Mouse (Mus musculus): Measurements from ENCODE around the gene Zfp740.

Gene Zfp740

DNA sequence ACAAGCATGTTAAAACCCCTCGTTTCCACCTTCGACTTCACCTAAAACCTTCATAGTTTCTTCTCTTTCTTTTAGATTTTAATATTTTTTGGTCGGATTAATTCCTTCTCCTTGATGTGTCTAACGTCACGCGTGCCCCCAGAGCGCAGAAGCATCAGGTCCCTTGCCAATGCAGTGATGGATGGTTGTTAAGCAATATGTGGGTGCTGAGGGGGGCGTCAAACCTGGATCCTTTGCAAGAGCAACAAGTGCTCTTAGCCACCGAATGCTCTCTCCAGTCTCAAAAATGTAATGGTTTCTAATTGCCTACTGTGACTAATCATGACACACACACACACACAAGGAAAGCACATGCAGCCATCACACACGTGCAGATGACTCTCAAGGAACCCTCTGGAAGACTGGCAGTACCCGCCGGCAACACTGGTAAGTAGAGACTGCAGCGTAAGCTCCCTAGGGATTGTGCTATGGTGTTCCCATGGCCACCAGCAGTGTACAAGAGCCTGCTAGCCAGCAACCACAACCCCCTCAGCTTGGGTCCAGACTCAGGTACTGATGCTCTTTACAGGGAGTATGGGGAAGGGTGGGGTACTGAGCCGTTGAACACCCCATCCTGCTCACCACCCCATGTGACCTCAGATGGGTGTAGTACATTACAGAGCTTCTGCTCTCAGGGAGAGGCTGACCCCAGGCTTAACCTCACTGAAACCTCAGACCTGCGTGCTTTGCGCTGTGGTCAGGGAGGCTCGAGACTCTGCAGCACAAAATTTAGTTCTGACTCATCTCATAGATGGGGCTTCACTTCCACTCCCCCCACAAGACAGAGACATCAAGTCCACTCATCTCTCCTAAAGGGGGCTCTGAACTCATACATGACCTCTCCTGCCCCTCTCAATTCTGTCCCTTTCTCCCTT, 27.6 kb downstream of the Zfp740 start:
- DNase-seq: no peak

DNA sequence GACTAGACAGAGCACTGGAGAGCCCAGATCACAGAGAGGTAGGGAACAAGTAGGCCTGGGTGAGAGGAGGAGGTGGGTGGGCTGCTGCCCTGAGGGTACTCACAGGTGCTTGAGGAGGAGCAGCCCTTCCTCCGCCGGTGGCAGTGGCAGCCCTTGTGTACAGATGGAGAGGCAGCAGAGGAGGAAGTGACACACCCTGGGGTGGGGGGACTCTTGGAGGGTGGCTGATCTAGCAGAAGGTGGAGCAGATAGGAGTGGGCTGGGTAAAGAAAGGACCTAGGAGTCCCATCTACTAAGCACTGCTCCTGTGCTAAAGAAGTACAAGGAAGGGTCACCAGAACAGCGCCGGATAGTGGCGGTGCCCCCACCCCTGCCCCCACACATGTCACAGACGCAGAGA, 28.7 kb downstream of the Zfp740 start, which contains the start of gene Itgb7:
Gene Itgb7 (minus strand): TSS at position 197 of the 400 bp plus-strand sequence.
- no peak for DNase-seq

DNA sequence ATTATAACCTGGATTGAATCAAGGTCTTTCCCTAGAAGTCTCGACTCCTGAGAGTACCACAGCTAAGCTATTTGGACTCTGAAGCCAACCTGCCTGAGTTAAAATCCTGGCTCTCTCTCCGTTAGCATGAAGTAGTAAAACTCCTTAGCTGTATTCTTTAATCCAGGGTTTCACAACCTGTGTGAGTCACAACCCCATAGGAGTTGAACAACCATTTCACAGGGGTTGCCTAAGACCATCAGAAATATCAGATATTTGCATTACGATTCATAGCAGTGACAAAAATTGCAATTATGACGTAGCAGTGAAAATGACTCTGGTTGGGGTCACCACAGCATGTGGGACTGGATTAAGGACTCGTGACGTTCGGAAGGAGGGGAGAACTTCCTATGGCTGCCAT, 29.7 kb downstream of the Zfp740 start:
- DNase-seq: no peak

DNA sequence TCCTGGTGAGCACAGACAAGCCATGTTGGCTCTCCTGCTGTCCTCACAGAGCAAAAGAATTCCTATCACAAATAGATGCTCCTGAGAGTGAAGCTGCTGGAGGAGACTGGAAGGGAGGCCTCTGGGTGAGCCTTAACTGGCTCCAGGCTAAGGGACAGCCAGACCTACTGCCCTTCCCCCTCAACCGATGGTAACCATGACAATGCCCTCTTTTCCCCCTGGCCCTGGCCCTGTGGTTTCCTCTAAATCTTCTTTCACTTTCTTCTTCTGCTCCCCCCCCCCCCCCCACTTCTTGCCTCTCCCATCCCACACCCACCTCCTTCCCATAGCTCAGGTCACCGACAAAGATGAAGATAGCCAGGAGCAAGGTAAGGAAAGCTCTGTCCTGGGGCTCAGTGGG, 30.8 kb downstream of the Zfp740 start:
- DNase-seq: no peak

DNA sequence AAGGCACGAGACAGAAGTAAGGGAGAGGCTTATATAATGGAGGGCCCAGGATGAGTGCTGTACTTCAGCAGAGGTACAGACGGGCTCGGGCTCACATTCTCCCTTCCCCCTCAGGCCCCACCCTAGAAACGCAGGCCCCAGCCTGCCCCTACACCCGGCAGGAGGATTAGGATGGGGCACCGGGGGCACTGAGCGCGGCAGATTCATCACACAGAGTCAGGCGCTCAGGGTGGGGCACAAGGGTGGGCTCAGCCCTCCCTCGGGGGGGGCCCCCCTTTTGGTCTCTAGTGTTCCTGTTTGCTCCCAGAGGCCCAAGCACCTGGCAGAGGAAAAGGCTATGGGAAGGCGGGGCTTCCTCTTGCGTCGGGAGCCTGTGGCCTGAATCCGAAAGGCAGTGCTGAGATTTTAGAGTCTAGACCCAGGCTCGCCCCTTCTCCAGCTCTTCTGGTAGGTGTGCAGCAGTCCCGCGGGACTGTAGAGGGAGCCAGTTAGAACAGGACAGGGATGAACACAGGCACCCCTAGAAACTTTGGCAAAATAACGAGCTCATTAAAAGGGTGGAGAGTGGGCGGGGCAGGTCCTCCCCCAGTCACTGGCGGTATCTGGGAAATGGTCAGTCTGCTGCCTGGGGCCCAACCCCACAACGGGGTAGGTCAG, 32.5 kb downstream of the Zfp740 start:
- no peak for DNase-seq

DNA sequence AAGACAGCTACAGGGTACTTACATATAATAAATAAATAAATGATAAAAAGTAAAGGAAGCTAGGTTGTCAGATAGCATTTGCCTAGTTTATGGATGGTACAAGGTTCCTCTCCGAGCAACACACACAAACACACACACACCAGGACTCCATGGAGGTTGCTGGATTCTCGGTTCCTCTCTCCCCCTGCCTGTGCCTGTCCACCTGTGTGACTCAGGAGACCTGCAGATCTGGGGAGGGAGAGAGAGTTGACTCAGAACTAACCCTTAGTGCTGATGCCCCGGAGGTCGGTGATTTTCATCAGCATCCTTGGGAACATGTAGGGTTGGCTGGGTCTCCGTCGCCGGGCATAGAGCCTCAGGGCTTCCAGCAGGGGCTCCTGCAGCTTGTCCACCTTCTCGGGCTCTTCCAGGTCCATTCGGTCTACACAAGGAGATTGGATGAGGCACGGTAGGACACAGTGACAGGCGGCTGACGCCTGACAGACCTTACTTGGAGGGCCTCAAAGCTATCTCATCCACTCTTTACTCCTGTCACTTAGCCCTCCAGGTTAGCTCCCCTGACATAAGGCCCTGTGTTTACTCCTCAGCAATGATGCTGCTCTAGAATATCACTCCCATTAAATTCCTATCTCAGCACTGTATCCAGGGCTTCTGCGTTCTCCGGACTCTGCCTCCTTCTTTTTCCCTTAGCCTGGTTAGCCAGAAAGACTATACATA, 35.7 kb downstream of the Zfp740 start:
- DNase-seq: no peak

DNA sequence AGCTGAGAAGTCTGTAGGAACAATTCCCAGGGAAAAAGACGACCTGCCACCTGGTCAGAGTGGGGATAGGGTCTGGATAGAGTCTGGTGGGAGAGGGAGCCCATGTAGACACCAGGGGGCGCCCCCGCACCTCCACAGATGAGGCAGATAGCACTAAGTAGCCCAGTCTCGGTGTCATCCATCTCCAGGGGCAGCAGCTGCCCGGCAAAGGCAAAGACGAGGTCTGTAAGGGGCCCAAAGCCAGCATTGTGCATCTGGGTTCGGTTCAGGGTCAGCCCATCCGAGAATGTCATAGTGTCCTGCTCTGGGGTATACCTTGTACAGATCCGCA, 36.2 kb downstream of the Zfp740 start:
- peak; percentile 74 to 84 for DNase-seq

DNA sequence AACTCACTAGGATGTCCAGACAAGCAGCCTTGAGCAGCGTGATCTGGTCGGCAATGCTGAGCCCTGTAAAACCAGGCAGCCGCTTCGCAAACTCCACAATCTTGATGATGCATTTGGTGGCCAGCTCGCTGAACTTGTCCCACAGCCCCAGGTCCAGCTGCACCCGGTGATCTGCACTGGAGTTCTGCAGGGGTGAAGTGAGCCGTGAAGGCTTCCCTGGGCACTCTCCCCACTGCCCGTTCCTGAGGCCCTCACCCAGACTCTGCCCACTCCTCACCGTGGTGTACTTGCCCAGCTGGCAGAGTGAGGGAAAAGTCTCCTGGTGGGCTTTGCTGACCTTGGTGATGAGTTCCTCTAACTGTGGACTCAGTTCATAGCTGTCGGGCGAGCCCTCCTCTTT, 36.8 kb downstream of the Zfp740 start:
- DNase-seq: no peak

DNA sequence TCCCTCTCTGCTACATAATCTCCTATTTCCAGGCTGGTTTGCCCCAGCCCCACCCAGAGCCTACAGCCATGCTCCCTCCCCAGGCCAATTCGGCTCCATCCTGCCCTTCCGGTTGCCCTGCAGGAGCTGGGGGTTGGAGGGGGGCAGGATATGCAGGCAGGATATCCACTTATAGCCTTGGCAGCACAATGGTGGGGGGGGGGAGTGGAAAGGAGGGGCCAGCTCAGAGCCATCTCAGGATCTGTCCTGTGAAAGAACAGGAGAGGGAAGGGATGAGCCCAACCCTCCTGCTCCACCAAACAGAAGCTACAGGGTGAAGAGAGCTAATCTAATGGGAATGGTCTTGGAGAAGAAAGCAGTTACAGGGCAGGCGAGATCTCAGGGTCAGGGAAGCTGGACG, 37.6 kb downstream of the Zfp740 start:
- no peak for DNase-seq

DNA sequence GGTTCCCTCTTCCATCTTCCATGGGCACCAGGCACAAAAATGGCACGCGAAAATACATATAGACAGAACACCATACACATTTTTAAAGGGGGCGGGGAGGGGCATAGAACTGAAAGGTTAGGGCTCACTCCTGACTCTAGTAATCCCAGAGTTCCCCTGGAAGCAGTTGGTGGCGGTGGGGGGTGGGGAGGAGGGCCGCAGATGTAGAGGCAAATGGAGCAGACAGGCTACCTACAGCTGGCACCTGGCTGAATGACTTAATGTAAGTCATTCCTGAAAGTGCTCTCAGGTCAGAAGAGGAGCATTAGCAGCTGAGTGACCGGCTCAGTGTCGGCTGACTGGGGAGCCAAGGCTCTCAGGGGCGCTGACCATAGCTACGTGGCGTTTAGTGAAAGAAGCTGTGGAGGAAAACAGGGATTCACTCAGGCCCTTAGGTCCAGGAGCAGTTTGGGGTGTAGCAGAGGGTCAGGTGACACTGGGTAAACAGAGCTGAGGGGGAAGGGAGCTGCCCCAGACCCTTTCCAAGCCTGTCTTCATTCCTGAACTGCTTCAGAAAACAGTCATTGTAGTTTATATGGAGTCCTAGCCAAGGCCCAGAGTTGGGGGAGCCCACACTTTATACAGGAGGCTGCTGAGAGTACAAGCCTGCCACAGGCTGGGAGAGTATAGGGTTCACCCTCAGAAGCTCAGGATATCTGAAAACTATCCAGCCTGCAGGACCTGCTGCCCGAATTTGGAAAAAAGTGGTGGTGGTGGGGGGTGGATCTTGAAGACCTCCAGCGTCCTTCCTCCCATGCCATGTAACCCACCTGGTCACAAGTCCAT, 39.6 kb downstream of the Zfp740 start:
- no peak for DNase-seq

DNA sequence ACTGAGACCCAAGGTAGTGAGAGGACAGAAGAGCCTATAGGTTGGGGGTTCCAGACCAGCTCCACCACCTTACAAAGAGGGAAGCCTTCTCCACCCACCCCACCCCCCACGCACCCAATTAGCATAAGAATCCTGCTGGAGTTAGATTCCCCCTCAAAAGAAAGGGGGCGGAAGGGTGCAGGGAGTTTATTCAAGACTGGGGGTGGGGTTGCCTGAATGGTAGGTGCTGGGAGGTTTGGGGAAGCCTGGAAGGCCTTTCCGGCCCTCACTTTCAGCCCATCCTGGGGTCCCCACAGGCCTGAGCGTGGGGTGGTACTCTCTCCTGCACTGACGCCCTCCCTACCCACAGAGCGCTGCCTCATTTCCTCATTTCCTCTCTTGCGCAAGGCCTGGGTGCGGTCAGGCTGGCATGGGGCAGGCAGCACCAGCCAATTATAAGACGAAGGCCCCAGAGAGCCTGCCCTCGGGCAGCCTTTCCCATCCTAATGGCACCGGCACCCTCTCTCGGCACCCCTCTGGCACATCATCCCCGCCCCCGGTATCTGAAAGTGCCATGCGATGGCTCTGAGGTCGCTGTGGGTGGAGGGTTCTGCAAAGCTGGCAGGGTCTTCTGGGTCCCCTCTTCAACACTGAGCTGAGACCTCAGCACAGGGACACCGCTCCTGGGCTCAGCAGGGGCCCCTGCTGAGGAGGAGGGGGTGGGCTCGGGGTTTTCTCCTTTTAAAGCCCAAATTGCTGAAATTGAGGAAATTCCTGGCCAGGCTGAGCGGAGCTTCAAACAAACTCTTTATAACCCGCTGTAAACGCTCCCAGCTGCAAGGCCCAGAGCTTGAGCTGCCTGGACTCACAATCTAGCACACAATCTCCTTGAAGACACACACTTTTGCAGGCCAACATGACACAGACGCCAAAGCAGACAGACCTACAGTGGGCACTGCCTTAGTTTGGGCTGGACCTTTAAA, 40.5 kb downstream of the Zfp740 start:
- no peak for DNase-seq

DNA sequence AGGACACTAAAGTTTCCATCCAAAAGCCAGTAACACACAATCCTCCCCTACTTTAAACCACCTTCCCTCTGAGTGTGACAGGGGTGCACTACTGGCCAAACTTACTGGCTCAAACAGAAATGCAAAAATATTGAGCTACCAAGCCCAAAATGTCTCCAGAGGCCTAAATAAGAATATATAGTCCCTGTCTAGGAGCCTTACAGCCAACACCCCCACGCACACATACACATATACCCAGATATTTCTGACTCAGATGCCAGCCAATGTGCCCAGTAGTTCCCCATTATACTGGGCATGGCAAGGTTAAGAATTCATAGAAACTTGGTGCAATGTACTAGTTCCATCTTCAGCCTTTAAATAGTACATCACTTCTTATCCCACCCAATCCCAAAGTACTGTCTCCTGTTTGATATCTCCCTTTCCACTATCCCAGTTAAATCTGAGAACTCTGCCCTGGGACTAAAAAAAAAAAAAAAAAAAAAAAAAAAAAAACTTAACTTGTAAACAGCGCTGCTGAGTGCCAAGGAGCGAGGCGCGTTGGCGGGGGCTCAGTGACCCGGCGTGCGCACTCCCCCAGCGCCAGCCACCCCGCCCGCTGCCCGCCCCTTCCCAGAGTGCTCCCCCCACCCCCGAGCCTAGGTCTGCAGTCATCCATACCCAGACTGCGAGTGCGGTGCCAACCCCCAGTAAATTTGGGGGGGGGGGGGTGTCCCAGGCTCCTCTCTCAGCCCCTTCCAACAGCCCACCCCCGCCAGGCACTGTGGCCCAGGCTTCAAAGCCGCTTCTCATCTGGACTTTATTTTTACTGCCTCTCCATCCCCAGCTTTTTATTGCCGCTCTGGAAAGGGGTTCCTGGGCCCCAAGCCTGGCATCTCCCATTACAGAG, 41.5 kb downstream of the Zfp740 start:
- no peak for DNase-seq

DNA sequence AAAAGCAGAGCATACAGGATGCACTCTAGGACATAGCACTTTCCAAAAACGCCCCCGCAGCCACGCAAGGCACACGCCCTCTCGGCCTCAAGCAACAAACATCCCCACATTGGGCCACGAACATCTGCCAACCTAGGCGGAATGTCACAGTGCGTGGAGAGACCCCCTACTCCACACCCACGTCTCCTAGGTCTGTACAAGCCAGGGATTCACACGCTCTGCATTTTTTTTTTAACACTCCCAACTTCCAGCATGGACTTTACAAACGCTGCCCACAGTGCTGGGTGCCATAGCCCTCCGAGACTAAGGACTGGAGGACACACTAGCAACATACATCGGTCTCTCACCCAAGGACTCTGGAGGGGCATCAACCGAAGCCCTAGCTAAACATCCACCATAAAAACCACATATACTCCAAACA, 42.4 kb downstream of the Zfp740 start:
- DNase-seq: no peak

DNA sequence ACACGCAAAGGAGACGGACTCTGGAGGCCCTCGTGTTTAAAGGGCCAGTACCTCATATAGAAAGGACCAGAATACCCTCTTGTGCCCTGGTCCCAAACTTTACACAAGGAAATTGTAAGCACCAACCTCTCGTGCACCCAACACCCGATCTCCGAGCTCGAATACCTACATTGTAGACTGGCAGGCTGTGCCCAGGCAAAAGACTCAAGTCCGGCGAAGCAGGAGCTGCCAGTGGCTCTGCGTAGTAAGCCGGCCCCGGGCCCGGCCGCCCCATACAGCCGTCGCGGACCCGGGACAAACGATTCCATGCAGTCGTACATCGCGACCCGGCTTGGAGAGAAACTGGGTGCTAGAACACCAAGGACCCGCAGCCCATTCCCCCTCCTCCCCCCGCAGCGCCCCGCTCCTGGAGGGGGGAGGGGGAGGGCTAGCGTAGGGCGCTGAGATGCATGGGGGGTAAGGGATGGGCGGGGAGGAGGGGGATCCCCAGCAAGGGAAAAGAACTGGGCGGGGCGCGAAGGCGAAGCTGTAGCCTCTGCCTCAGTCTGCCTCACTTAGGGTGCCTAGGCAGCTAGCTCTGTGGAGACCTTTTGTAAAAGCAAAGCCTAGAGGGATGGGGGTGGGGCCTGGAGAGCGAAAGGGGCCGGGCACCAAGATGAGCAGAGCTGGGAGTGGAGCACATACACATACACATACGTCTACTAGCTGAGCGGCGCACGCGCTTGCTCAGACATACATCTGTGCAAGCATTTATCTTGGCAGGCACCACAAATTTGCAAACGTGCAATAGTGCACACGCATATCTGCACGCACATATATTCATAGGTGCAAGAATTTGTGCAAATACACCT, 43.1 kb downstream of the Zfp740 start:
- peak; percentile 70 to 78 for DNase-seq

DNA sequence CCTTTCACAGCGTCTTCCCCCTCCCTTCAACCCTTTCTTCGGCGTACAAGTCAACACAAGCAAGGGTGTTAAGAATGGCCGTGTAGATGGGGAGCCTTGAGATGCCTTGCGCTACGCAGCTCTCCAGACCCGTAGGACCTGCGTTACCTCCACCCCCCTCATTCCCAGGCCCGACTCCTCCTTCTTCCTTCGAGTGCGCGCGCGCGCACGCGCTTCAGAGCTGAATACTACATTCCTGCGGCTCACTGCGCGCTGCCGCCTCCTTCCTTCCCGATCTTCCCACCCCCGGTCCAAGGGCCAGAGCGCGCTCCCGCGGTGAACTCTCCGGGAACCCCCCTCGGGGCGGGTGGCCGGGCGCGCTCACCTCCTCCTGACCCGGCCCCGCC, 43.8 kb downstream of the Zfp740 start:
- DNase-seq: peak; percentile 91 to 94

DNA sequence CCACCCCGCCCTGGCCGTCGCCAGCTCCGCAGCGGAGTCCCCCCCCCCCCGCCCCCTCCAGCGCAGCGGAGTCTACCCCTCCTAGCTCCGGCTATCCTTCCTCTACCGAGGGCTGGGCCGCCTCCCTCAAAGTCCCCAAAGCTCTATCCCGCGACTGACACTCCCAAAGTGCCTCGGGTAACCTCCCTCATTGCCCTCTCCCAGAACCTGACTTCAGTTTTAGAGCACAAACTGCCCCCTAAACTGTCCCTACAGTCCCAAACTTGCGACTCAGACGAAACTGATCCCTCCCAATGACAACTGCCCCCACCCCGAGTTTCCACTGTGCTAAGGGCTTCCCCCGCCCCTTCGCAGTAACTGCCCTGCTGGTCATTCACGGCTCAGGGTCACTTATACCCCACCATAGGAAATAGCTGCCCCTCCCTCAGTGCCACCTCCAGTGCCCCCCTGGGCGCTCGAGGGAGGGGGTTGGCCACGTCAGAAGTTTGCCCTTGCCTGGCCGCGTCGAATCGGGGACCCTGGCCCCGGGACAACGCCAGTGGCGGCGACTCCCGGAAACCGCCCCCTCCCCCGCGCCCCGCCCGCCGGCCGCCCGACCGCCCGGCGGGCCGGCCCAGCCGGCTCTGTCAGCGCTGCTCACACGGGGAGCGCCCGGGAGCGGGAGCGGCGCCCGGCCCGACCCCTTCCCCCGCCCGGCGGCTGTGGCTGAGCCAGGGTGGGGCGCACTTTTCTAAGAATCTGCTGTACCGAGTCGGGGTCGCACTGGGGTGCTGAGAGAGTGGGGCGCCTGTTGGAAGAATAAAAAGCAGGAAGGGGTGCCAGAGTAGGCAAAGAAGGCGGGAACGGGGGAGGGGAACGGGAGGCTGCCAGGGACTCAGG, 44.4 kb downstream of the Zfp740 start:
- peak; percentile 50 to 51 for DNase-seq

DNA sequence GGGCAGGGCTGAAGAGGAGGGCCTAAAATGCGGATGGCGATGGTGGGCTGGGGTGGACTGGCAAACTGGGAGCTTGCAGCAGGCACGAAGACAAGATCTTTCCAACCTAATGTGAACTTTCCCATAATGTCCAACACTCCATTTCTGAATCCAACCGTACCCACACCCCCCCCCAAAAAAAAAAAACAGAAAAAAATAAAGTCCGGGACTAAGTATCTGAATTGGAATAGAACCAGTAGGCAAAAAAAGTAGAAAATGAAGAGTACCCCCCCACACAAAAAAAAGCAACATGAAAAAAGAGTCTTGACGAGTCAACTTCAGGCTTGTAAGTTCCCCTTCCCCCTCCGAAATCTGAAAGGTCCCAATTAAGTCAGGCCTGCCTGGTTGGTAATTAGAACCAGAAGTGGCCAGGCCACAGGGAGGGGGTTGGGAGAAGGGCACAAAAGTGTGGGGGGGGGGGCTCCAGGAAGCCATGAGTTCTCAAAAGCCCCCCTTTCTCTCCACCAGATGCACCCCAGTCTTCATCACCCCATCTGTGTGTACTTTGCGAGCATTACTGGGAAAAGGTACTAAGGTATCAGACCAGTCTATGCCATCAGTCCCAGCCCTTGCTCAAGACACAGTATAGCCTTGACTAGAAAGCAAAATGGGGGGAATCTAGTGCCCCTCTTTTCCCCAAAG, 45.2 kb downstream of the Zfp740 start:
- no peak for DNase-seq

DNA sequence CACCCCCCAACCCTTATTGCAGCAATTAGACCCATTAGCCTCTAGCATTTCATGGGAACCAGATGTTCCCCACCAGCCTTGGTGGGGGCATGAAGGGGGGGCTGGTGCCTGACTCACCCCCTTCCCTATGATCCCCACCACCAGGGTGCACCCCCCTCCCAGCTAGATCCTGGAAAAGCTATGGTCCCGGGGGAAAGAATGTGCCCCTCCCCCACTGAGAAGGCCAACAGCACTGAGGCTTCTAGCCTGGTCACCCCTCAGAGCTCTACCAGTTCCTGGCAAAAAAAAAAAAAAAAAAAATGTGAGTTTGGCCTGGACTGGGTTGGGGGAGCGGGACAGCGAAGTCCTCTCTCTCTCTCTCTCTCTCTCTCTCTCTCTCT, 45.8 kb downstream of the Zfp740 start:
- DNase-seq: no peak
